Mouse (Mus musculus) frontal cortex, postnatal 14 days (tissue): ENCODE data around the gene Depdc1b.

Experiments
- DNase-seq, 2 experiments: peaks; one replicate each; pipeline ENCODE4 v3.0.0; 2022; ENCODE audit warnings: low spot score in 2 of 2

Gene Depdc1b

DNA sequence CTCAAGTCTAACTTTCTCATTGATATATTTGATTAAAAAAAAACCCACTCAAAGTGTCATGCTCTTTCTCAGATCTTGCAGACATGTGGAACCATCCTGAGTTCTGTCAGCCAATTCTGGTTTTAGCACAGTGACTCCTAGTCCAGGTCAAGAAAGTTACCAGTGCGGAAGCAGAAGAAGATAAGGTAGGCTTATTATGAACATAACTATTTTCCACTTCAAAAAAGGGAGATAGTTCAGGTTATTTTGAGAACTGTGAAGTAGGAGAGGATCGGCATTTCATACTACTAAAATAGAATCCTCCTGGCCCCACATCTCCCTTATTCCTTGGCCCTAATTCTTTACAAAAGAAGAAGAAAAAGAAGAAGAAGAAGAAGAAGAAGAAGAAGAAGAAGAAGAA, 121.3 kb downstream of the Depdc1b start:
- no peak for DNase-seq

GRCm38 (mm10) chr13:108439012-108439411, 122.9 kb downstream of the Depdc1b start:
- no peak for DNase-seq

DNA sequence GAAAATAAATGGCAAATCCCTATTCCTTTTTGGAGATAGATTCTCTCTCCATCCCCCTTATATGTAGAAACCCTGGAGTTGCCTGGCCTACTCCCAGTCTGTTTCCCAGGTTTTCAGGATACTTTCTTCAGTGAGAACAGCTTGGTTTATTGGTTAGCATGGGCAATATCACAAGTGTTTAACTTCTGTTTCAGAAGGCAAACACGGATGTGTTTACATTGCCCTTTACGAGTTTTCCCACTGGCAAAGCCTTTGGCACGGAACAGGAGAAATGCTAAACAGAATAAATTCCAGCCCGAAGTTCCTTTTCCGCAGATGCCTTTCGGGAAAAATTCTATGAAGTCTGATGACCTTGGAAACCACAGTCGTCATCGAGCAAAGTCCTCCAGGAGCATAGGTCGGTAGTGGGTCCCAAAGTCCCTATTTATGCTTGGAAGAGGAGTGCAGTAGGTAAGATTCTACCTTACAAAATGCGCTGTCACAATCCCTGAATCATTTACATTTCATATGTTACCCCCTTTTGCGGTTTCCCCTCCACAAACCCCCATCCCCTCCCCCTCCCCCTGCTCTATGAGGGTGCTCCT, 132.3 kb downstream of the Depdc1b start:
- no peak for DNase-seq

GRCm38 (mm10) chr13:108449116-108450097, 133.3 kb downstream of the Depdc1b start, which contains the start of gene Pde4d:
Gene Pde4d (plus strand): TSS chr13:108449948.
- peak; percentile 18 to 23 for DNase-seq

- DNase-seq, result no peak
Measured at GRCm38 (mm10) chr13:108451122-108451521, 135.0 kb downstream of the Depdc1b start.

GRCm38 (mm10) chr13:108453064-108453919, 137.2 kb downstream of the Depdc1b start:
- DNase-seq, result no peak
